Mouse (Mus musculus) liver, embryonic 14.5 days (tissue): ENCODE measurements around the gene Arrdc5.

Source experiments
- CTCF ChIP-seq: IDR thresholded peaks from 2 replicates; pipeline ENCODE4 v1.5.1; 2016; ENCODE audit warnings: antibody characterized with exemption, low read depth, control low read depth
- EP300 ChIP-seq: IDR thresholded peaks from 2 replicates; pipeline ENCODE4 v1.6.1; 2016; ENCODE audit warnings: antibody characterized with exemption, low read depth

- no peak for TF ChIP-seq CTCF
- TF ChIP-seq EP300: no peak
Measured at GRCm38 (mm10) chr17:56330345-56330744, 30.3 kb upstream of the Arrdc5 start.
